Mouse (Mus musculus) MEL (cell line): ENCODE results near the gene Synrg. TPM values are rescaled to one million over a fixed set of nuclear protein-coding genes. Genes with fewer than 3 reads are reported as not detected.

Source experiments
- DNase-seq: peaks from one replicate; pipeline ENCODE4 v3.0.0; 2011; ENCODE audit warnings: low read depth, low spot score
- H3K27ac ChIP-seq: 2 replicates; pipeline ENCODE4 v1.5.1; 2012; ENCODE audit warnings: low read depth, mild to moderate bottlenecking, control low read depth, low read length, moderate library complexity; ENCODE audit not compliant: control insufficient read depth
- H3K27me3 ChIP-seq, 2 experiments: fragments of 150-350 bp in 1 of 2; sonication (generic) in 1 of 2; 2 replicates each; pipeline ENCODE4 v1.6.1; 2012; ENCODE audit warnings: low read length in 2 of 2, mild to moderate bottlenecking in 2 of 2, improper control_type of control experiment in 1 of 2, moderate library complexity in 1 of 2; ENCODE audit not compliant: insufficient read depth in 2 of 2, control insufficient read depth in 1 of 2
- H3K36me3 ChIP-seq, 2 experiments: 2 replicates each; pipeline ENCODE4 v1.6.1; 2012 to 2014; ENCODE audit warnings: low read length in 2 of 2, improper control_type of control experiment in 1 of 2, inconsistent platforms in 1 of 2, mild to moderate bottlenecking in 1 of 2; ENCODE audit not compliant: insufficient read depth in 2 of 2, control insufficient read depth in 1 of 2
- H3K4me1 ChIP-seq, 2 experiments: fragments of 150-350 bp in 1 of 2; sonication (generic) in 1 of 2; 2 replicates each; pipeline ENCODE4 v1.6.1; 2012; ENCODE audit warnings: low read length in 2 of 2, improper control_type of control experiment in 1 of 2, mild to moderate bottlenecking in 1 of 2; ENCODE audit not compliant: insufficient read depth in 2 of 2, control insufficient read depth in 1 of 2
- H3K4me3 ChIP-seq, 2 experiments: fragments of 150-350 bp in 1 of 2; sonication (generic) in 1 of 2; 2 replicates each; pipeline ENCODE4 v1.5.1; 2012; ENCODE audit warnings: low read depth in 2 of 2, low read length in 2 of 2, mild to moderate bottlenecking in 2 of 2, moderate library complexity in 2 of 2, control low read depth in 1 of 2, improper control_type of control experiment in 1 of 2; ENCODE audit not compliant: control insufficient read depth in 1 of 2, insufficient read depth in 1 of 2
- H3K79me2 ChIP-seq: 2 replicates; pipeline ENCODE4 v1.6.1; 2012; ENCODE audit warnings: mild to moderate bottlenecking, low read length, moderate library complexity; ENCODE audit not compliant: control insufficient read depth, poor library complexity, insufficient read depth
- H3K9ac ChIP-seq: 2 replicates; pipeline ENCODE4 v1.6.1; 2012; ENCODE audit warnings: low read depth, mild to moderate bottlenecking, control low read depth, low read length, moderate library complexity; ENCODE audit not compliant: control insufficient read depth, poor library complexity, severe bottlenecking
- H3K9me3 ChIP-seq: fragments of 150-350 bp; sonication (generic); replicated peaks from 2 replicates; pipeline ENCODE4 v1.6.1; 2012; ENCODE audit warnings: mild to moderate bottlenecking, low read length, improper control_type of control experiment, moderate library complexity; ENCODE audit not compliant: insufficient read depth
- CHD1 ChIP-seq: IDR thresholded peaks from 2 replicates; pipeline ENCODE4 v1.6.1; 2012; ENCODE audit warnings: low read depth, mild to moderate bottlenecking, inconsistent platforms, low read length, improper control_type of control experiment
- CHD2 ChIP-seq: IDR thresholded peaks from 2 replicates; pipeline ENCODE4 v1.6.1; 2011; ENCODE audit warnings: low read length, improper control_type of control experiment
- CTCF ChIP-seq, 3 experiments: IDR thresholded peaks in 2 of 3; conservative IDR thresholded peaks in 1 of 3; 2 replicates each; pipeline ENCODE4 v1.5.1; 2011 to 2012; ENCODE audit warnings: low read length in 3 of 3, low read depth in 2 of 3, mild to moderate bottlenecking in 2 of 3, improper control_type of control experiment in 1 of 3, inconsistent platforms in 1 of 3, mixed read lengths in 1 of 3, moderate library complexity in 1 of 3; ENCODE audit not compliant: control insufficient read depth in 1 of 3, insufficient read depth in 1 of 3, poor library complexity in 1 of 3, severe bottlenecking in 1 of 3
- E2F4 ChIP-seq: IDR thresholded peaks from 2 replicates; pipeline ENCODE4 v1.6.1; 2011; ENCODE audit warnings: low read depth, low read length, improper control_type of control experiment, borderline replicate concordance
- ELF1 ChIP-seq: IDR thresholded peaks from 2 replicates; pipeline ENCODE4 v1.6.1; 2014; ENCODE audit warnings: low read depth, mild to moderate bottlenecking, inconsistent platforms, low read length, improper control_type of control experiment, moderate library complexity
- EP300 ChIP-seq, 2 experiments: IDR thresholded peaks; 2 replicates each; pipeline ENCODE4 v1.6.1; 2011; ENCODE audit warnings: improper control_type of control experiment in 2 of 2, low read length in 2 of 2, low read depth in 1 of 2, mild to moderate bottlenecking in 1 of 2
- ETS1 ChIP-seq: IDR thresholded peaks from 2 replicates; pipeline ENCODE4 v1.6.1; 2012; ENCODE audit warnings: low read depth, mild to moderate bottlenecking, inconsistent platforms, low read length, improper control_type of control experiment, moderate library complexity
- GABPA ChIP-seq: IDR thresholded peaks from 2 replicates; pipeline ENCODE4 v1.6.1; 2012; ENCODE audit warnings: low read depth, mild to moderate bottlenecking, inconsistent platforms, low read length, improper control_type of control experiment, moderate library complexity
- GATA1 ChIP-seq: IDR thresholded peaks from 2 replicates; pipeline ENCODE4 v1.6.1; 2011; ENCODE audit warnings: low read depth, low read length, improper control_type of control experiment
- HCFC1 ChIP-seq: IDR thresholded peaks from 2 replicates; pipeline ENCODE4 v1.6.1; 2012; ENCODE audit warnings: low read depth, mild to moderate bottlenecking, inconsistent platforms, low read length, improper control_type of control experiment, moderate library complexity
- JUND ChIP-seq: IDR thresholded peaks from 2 replicates; pipeline ENCODE4 v1.6.1; 2011; ENCODE audit warnings: low read depth, mild to moderate bottlenecking, improper control_type of control experiment, low read length
- MAFK ChIP-seq: IDR thresholded peaks from 2 replicates; pipeline ENCODE4 v1.6.1; 2011; ENCODE audit warnings: low read depth, mild to moderate bottlenecking, low read length, improper control_type of control experiment, borderline replicate concordance
- MAX ChIP-seq: IDR thresholded peaks from 2 replicates; pipeline ENCODE4 v1.6.1; 2011; ENCODE audit warnings: low read length, improper control_type of control experiment
- MAZ ChIP-seq: IDR thresholded peaks from 2 replicates; pipeline ENCODE4 v1.6.1; 2012; ENCODE audit warnings: low read depth, mild to moderate bottlenecking, inconsistent platforms, low read length, improper control_type of control experiment
- MEF2A ChIP-seq: IDR thresholded peaks from 2 replicates; pipeline ENCODE4 v1.6.1; 2014; ENCODE audit warnings: low read depth, mild to moderate bottlenecking, inconsistent platforms, low read length, improper control_type of control experiment; ENCODE audit not compliant: poor library complexity, insufficient replicate concordance, severe bottlenecking; ENCODE audit errors: extremely low read depth
- MXI1 ChIP-seq: IDR thresholded peaks from 2 replicates; pipeline ENCODE4 v1.6.1; 2011; ENCODE audit warnings: mild to moderate bottlenecking, low read depth, low read length, improper control_type of control experiment
- MYB ChIP-seq: IDR thresholded peaks from 2 replicates; pipeline ENCODE4 v1.6.1; 2011; ENCODE audit warnings: mild to moderate bottlenecking, low read depth, low read length, improper control_type of control experiment
- MYC ChIP-seq: IDR thresholded peaks from 2 replicates; pipeline ENCODE4 v1.6.1; 2011; ENCODE audit warnings: low read depth, mild to moderate bottlenecking, low read length, improper control_type of control experiment, moderate library complexity
- NELFE ChIP-seq: IDR thresholded peaks from 2 replicates; pipeline ENCODE4 v1.6.1; 2011; ENCODE audit warnings: low read depth, low read length, improper control_type of control experiment
- NRF1 ChIP-seq: IDR thresholded peaks from 2 replicates; pipeline ENCODE4 v1.6.1; 2014; ENCODE audit warnings: low read depth, mild to moderate bottlenecking, inconsistent platforms, low read length, improper control_type of control experiment, moderate library complexity; ENCODE audit not compliant: poor library complexity, insufficient read depth, severe bottlenecking
- POLR2A ChIP-seq, 2 experiments: IDR thresholded peaks; 2 replicates each; pipeline ENCODE4 v1.6.1; 2011 to 2012; ENCODE audit warnings: low read length in 2 of 2, mild to moderate bottlenecking in 2 of 2, control low read depth in 1 of 2, improper control_type of control experiment in 1 of 2, low read depth in 1 of 2, moderate library complexity in 1 of 2; ENCODE audit not compliant: control insufficient read depth in 1 of 2, insufficient read depth in 1 of 2, poor library complexity in 1 of 2
- POLR2AphosphoS2 ChIP-seq: IDR thresholded peaks from 2 replicates; pipeline ENCODE4 v1.6.1; 2011; ENCODE audit warnings: low read length, improper control_type of control experiment
- POLR2AphosphoS5 ChIP-seq: IDR thresholded peaks from 2 replicates; pipeline ENCODE4 v1.6.1; 2012; ENCODE audit warnings: low read depth, borderline replicate concordance, mild to moderate bottlenecking, inconsistent platforms, low read length, moderate library complexity, mixed read lengths
- RAD21 ChIP-seq: IDR thresholded peaks from 2 replicates; pipeline ENCODE4 v1.6.1; 2011; ENCODE audit warnings: mild to moderate bottlenecking, low read depth, low read length, improper control_type of control experiment
- SIN3A ChIP-seq: IDR thresholded peaks from 2 replicates; pipeline ENCODE4 v1.6.1; 2012; ENCODE audit warnings: low read length, improper control_type of control experiment, inconsistent platforms
- TAL1 ChIP-seq: IDR thresholded peaks from 2 replicates; pipeline ENCODE4 v1.6.1; 2012; ENCODE audit warnings: mild to moderate bottlenecking, inconsistent platforms, low read length, moderate library complexity, mixed read lengths
- TBP ChIP-seq: IDR thresholded peaks from 2 replicates; pipeline ENCODE4 v1.8.0; 2011; ENCODE audit warnings: low read depth, low read length, improper control_type of control experiment
- TCF12 ChIP-seq: IDR thresholded peaks from 2 replicates; pipeline ENCODE4 v1.6.1; 2014; ENCODE audit warnings: low read depth, mild to moderate bottlenecking, inconsistent platforms, low read length, improper control_type of control experiment, moderate library complexity
- UBTF ChIP-seq: IDR thresholded peaks from 2 replicates; pipeline ENCODE4 v1.6.1; 2012; ENCODE audit warnings: low read depth, mild to moderate bottlenecking, inconsistent platforms, low read length, improper control_type of control experiment, moderate library complexity, borderline replicate concordance; ENCODE audit not compliant: insufficient read depth
- USF2 ChIP-seq, 2 experiments: IDR thresholded peaks; 2 replicates each; pipeline ENCODE4 v1.6.1; 2011 to 2012; ENCODE audit warnings: improper control_type of control experiment in 2 of 2, low read length in 2 of 2, borderline replicate concordance in 1 of 2, inconsistent platforms in 1 of 2, low read depth in 1 of 2, mild to moderate bottlenecking in 1 of 2; ENCODE audit not compliant: insufficient read depth in 1 of 2
- ZC3H11A ChIP-seq: IDR thresholded peaks from 2 replicates; pipeline ENCODE4 v1.6.1; 2012; ENCODE audit warnings: low read depth, mild to moderate bottlenecking, inconsistent platforms, low read length, improper control_type of control experiment
- ZKSCAN1 ChIP-seq: IDR thresholded peaks from 2 replicates; pipeline ENCODE4 v1.6.1; 2012; ENCODE audit warnings: low read depth, mild to moderate bottlenecking, inconsistent platforms, low read length, improper control_type of control experiment, moderate library complexity
- ZMIZ1 ChIP-seq: IDR thresholded peaks from 2 replicates; pipeline ENCODE4 v1.6.1; 2012; ENCODE audit warnings: low read depth, mild to moderate bottlenecking, inconsistent platforms, low read length, improper control_type of control experiment, moderate library complexity
- ZNF384 ChIP-seq: IDR thresholded peaks from 2 replicates; pipeline ENCODE4 v1.6.1; 2012; ENCODE audit warnings: low read depth, mild to moderate bottlenecking, inconsistent platforms, low read length, improper control_type of control experiment
- polyA plus RNA-seq, 2 experiments: library from polyadenylated mRNA; stranded (reverse) in 1 of 2; unstranded in 1 of 2; fragments of >175 nt in 1 of 2; fragments of >200 nt in 1 of 2; gene quantifications; 2 replicates each; pipeline versions ENCODE4 v1.2.1 to v1.2.4; 2012; ENCODE audit warnings: low replicate concordance in 2 of 2, low read depth in 1 of 2; ENCODE audit not compliant: insufficient read length in 2 of 2, insufficient read depth in 1 of 2, missing spikeins in 1 of 2
- total RNA-seq: library from RNA; depleted of rRNA; stranded (reverse); fragments of 300-350 nt; gene quantifications from 2 replicates; pipeline ENCODE4 v1.2.3, GENCODE M21; 2012; rRNA removed

The Synrg gene
- 22.8 and 24.7 TPM in 2 replicates for total RNA-seq
- polyA plus RNA-seq = 10 to 100 TPM; 26.4 to 75.3 TPM

DNA sequence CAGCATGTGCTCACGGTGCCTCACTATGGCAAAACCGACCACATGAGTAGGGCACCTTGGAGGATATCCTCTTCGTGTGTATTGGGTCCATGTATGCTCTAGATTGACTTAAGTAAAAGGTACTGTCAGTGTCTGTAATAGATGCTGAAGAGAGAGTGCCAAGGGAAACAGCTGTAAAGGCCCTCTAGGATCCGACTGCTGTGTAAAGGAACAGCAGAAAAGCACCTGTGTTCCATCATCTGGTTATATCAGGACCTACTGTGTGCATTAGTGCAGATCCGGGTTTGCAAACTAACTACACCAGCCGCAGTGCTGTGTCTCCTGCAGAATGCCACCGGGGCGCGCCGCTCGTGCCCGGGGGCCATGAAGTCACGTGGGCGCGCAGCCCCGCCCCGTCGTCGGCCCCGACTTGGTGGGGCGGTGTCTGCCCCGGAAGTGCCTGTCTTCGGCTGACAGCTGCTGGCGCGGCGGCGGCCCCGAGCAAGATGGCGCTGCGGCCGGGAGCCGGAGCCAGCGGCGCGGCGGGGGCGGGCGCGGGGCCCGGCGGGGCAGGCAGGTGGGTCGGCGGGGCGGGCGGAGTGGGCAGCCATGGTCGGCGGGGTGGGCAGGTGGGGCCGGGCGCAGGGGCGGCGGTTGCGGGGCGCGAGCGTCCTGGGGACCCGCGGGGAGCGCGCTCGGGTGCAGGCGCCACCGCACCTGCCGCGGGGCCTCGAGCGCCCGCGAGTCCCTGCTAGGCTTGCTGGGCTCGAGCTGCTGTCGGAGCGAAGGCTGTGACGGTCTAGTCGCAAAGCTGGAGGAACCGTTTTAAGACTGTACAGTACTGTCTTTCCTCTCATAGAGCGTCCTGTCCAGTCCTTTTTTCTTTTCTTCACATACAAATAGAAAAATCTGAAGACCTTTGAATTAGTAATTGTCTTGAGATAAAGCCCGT lies at the start of gene Synrg:
Synrg (plus strand) TSS at position 438 of the 931 bp plus-strand sequence.
- H3K79me2 ChIP-seq = peaks cover 10% of the 10 kb centered on the region
- peak within 1 kb of the TSS; percentile 95 for H3K9ac ChIP-seq
- peaks cover 9 to 38% of the 10 kb centered on the region in 2 experiments for H3K36me3 ChIP-seq
- peak; percentile 95 for DNase-seq
- H3K4me3 ChIP-seq = peak within 1 kb of the TSS; percentile 85 to 88
- peaks cover 29 to 31% of the 10 kb centered on the region in 2 experiments for H3K4me1 ChIP-seq
- no peaks in the 10 kb centered on the region for H3K9me3 ChIP-seq
- H3K27ac ChIP-seq = peak within 1 kb of the TSS; percentile 64
- H3K27me3 ChIP-seq = no peaks in the 10 kb centered on the region
- no peak for TF ChIP-seq ZC3H11A
- peak; percentile 66 to 97 for TF ChIP-seq POLR2A (IDR thresholded peaks at IDR 0.05; ENCODE audit: control insufficient read depth in 1 of 2, insufficient read depth in 1 of 2, low read depth in 1 of 2, low read length in 2 of 2, poor library complexity in 1 of 2)
- TF ChIP-seq MAX = peak; percentile 97
- TF ChIP-seq SIN3A = peak; percentile 80; the same call in 1 of the 2 replicates
- TF ChIP-seq MXI1 = peak; percentile 93
- TF ChIP-seq GATA1 = no peak
- TF ChIP-seq UBTF = no peak
- TF ChIP-seq TCF12 = peak; percentile 66
- no peak for TF ChIP-seq ETS1
- no peak for TF ChIP-seq RAD21
- no peak for TF ChIP-seq MYB
- TF ChIP-seq TBP = no peak
- TF ChIP-seq EP300 (IDR thresholded peaks at IDR 0.05; ENCODE audit: low read depth in 1 of 2, low read length in 2 of 2) = no peak
- TF ChIP-seq MYC = 0 out of 2 replicates have a peak, but pooled peaks have one; percentile 3
- peak; percentile 91 for TF ChIP-seq POLR2AphosphoS2
- peak; percentile 93 for TF ChIP-seq ELF1
- TF ChIP-seq MAZ = peak; percentile 79; the same call in 1 of the 2 replicates
- peak; percentile 80 for TF ChIP-seq HCFC1
- no peak for TF ChIP-seq TAL1
- TF ChIP-seq CHD1 = no peak
- TF ChIP-seq ZKSCAN1 = peak; percentile 91
- no peak for TF ChIP-seq E2F4
- TF ChIP-seq MAFK = no peak
- TF ChIP-seq JUND = no peak
- TF ChIP-seq GABPA = no peak
- no peak; the same call in 1 of the 2 replicates for TF ChIP-seq CHD2
- no peak for TF ChIP-seq CTCF (IDR thresholded peaks at IDR 0.05 in 2 of 3, conservative IDR thresholded peaks at IDR 0.05 in 1 of 3; ENCODE audit: control insufficient read depth in 1 of 3, insufficient read depth in 1 of 3, low read depth in 2 of 3, low read length in 3 of 3, poor library complexity in 1 of 3, severe bottlenecking in 1 of 3)
- peak; percentile 60 to 93 for TF ChIP-seq USF2 (IDR thresholded peaks at IDR 0.05; ENCODE audit: borderline replicate concordance in 1 of 2, insufficient read depth in 1 of 2, low read depth in 1 of 2, low read length in 2 of 2)
- TF ChIP-seq MEF2A = peak; percentile 9; the same call in 1 of the 2 replicates
- TF ChIP-seq NRF1 = 0 out of 2 replicates have a peak, but pooled peaks have one; percentile 25
- no peak for TF ChIP-seq ZNF384
- peak; percentile 79 for TF ChIP-seq NELFE
- TF ChIP-seq POLR2AphosphoS5 = no peak
- peak; percentile 79; the same call in 1 of the 2 replicates for TF ChIP-seq ZMIZ1
